Mouse (Mus musculus) A20 (cell line): ENCODE results near the gene Egfl7.

Experiments
- DNase-seq: peaks from one replicate; pipeline ENCODE4 v3.0.0-alpha.2; 2011; ENCODE audit warnings: low read depth, low spot score

The Egfl7 gene

DNA sequence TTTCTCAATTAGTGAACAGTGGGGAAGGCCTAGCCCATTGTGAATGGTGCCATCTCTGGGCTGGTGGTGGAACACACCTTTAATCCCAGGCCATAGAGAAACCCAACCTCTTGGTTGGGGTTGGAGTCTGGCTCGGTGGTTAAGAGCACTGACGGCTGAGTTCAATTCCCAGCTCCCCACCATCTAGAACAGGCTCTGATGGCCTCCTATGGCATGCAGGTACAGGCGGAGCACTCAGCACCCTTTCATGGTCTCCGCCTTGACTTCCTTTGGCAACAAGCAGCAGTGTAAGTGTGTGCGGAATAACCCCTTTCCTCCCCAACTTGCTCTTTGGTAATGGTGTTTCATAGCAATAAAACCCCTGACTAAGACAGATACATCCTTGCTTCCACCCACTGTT, 58.8 kb downstream of the Egfl7 start:
- DNase-seq, result no peak

DNA sequence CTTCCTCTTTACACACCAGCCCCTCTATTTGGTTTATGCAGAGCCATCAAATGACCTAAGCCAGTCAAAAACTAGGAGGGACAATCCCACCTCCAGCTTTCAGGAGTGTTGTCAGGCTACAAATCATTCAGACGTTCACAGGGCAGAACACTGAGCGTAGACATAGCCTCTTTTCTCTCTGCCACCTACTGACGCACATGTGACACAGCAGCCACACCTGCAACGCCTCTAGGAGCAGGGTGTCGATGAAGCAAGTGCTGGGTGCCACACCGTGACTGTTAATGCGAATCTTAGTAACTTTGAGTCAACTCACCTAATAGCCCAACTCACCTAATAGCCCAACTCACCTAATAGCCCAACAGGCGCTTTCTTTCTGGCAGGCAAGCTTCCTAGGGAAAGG, 59.3 kb downstream of the Egfl7 start:
- DNase-seq, result peak; percentile 81

DNA sequence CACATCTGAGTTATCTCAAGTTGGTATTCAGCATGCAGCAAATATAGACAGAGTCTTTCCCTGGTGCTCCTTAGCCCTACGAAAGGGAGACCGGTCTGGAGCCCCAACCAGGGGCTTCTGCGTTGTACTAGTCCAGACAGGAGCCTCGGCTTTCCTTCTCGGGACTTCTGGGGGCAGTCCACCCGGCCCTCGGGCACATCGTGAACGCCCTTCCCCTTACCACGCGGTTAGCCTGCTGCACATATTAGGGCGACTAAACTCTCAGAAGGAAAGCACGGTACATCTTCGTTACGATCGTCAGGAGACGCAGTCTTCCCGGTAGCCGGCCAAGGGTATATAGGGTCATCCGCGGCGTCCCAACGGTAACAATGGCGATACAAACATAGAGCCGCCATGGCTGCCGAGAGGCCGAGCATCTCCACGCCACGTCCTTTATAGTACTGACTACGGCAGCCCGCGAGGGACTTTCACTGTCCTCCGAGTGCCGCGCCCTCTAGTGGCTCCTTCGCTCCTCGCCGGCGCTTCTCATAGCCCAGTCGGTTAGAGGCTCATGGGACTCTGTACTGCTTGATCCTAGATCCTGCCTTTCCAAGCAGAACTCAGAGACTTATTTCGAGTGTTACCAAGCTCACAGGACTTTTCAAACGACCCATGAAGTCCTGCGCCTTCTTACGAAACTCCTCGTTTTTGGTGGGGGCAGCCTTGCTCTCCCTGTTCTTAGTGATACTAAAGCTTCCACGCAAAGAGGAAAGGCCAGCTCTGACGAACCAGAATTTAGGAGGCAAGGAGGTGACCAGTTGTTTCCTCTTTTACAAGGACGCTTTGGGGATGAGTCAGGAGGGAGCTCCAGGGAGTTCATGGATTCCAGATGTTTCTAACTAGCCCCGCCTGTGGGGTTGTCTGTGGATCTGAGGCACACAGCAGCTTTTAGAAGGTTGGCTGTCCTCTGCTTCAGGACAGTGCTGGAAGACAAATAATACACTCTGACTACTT, 60.3 kb downstream of the Egfl7 start:
- DNase-seq, result peak; percentile 94

DNA sequence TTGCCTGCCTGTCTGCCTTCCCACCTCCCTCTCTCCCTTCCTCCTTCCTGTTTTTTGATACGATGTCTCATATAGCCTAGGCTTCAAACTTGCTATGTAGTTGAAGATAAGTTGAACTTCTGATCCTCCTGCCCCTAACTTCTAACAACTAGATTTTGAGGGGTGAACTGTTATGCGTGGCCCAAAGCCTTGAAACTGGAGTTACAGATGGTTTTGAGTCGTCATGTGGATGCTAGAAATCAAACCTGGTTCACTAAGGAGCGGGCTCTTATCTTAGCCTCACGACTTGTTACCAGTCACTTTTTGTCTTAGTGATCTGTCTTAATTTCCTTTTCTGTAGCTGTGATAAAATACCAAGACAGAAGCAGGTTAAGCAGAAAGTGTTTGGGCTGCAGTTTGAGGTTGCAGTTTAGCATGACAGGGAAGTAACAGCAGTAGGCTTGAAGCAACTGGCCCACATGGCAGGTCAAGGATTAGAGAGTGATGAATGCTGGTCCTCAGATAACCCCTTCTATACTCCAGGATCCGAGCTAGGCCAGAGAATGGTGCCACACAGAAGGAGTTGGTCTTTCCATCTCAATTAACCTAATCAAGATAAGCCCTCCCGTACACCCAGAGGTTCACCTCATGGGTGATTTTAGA, 61.3 kb downstream of the Egfl7 start:
- DNase-seq, result no peak
